Mouse (Mus musculus) hindbrain, embryonic 16.5 days (tissue): ENCODE measurements at regions not wholly inside any gene's neighbourhood (a gene's known extent, or its start where the extent isn't known, plus 50 kb on each side); places are given as distances from the start of the nearest gene placed in this dataset.

Experiments used
- ATAC-seq: fragments of 200-750 bp; cut with Nextera tagmentation; 2 replicates; pipeline ENCODE4 v1.8.0; 2017; ENCODE audit warnings: moderate TSS enrichment, moderate library complexity
- H3K27ac ChIP-seq: fragments of 300-500 bp; sonication (generic); 2 replicates; pipeline ENCODE4 v1.5.1; 2014; ENCODE audit warnings: low read depth, mild to moderate bottlenecking, control low read depth, low read length, moderate library complexity
- H3K27me3 ChIP-seq: fragments of 300-500 bp; sonication (generic); replicated peaks from 2 replicates; pipeline ENCODE4 v1.6.1; 2014; ENCODE audit warnings: low read length; ENCODE audit not compliant: control insufficient read depth, insufficient read depth
- H3K36me3 ChIP-seq: fragments of 300-500 bp; sonication (generic); 2 replicates; pipeline ENCODE4 v1.6.1; 2014; ENCODE audit warnings: mild to moderate bottlenecking, low read length, moderate library complexity, mixed read lengths; ENCODE audit not compliant: control insufficient read depth, insufficient read depth
- H3K4me1 ChIP-seq: fragments of 300-500 bp; sonication (generic); 2 replicates; pipeline ENCODE4 v1.6.1; 2014; ENCODE audit warnings: low read depth, low read length; ENCODE audit not compliant: control insufficient read depth, insufficient read depth
- H3K4me2 ChIP-seq: fragments of 300-500 bp; sonication (generic); 2 replicates; pipeline ENCODE4 v1.6.1; 2014; ENCODE audit warnings: mild to moderate bottlenecking, low read length, control low read depth, moderate library complexity
- H3K4me3 ChIP-seq: fragments of 300-500 bp; sonication (generic); 2 replicates; pipeline ENCODE4 v1.5.1; 2014; ENCODE audit warnings: mild to moderate bottlenecking, low read length, control low read depth, moderate library complexity
- H3K9ac ChIP-seq: fragments of 300-500 bp; sonication (generic); 2 replicates; pipeline ENCODE4 v1.6.1; 2014; ENCODE audit warnings: low read depth, mild to moderate bottlenecking, control low read depth, low read length, moderate library complexity
- H3K9me3 ChIP-seq: fragments of 300-500 bp; sonication (generic); 2 replicates; pipeline ENCODE4 v1.6.1; 2014; ENCODE audit warnings: mild to moderate bottlenecking, low read length, moderate library complexity; ENCODE audit not compliant: control insufficient read depth
- WGBS: fragments of 180-500 bp; shearing (Covaris S2); extraction: QIAGEN DNeasy Blood & Tissue Kit; methylation state at CpG from one replicate; pipeline ENCODE4 v1.1.7; 2014; 5-methylcytosine and 5-hydroxymethylcytosine counted together

GRCm38 (mm10) chr7:136032026-136032425 is 315.9 kb upstream of the Mki67 start:
- no peaks in the 10 kb centered on the region for H3K9me3 ChIP-seq
- WGBS: 74% methylated on average over 6 of the region's 6 CpGs
- no peak overlapping the region for H3K27ac ChIP-seq
- H3K27me3 ChIP-seq: no peaks in the 10 kb centered on the region
- H3K4me3 ChIP-seq: no peak overlapping the region
- ATAC-seq: no peak
- no peaks in the 10 kb centered on the region for H3K36me3 ChIP-seq
- H3K9ac ChIP-seq: no peak overlapping the region
- no peak overlapping the region for H3K4me2 ChIP-seq
- no peaks in the 10 kb centered on the region for H3K4me1 ChIP-seq

- Histone ChIP-seq H3K9me3 (no peaks in the 10 kb centered on the region), H3K27me3 (no peaks in the 10 kb centered on the region), H3K4me1 (no peaks in the 10 kb centered on the region), H3K4me3 (no peak overlapping the region), H3K27ac (no peak overlapping the region), H3K9ac (no peak overlapping the region), H3K36me3 (no peaks in the 10 kb centered on the region), H3K4me2 (no peak overlapping the region)
- 87% methylated on average over 5 of the region's 5 CpGs for WGBS
- no peak for ATAC-seq
These were observed 317.4 kb upstream of the Mki67 start for GRCm38 (mm10) chr7:136033536-136033935.

- 0 out of 2 replicates have a peak, but pooled peaks have one; percentile 20 for ATAC-seq
- H3K4me2 ChIP-seq: no peak overlapping the region
These were observed 319.6 kb upstream of the Mki67 start for GRCm38 (mm10) chr7:136035735-136036134.

GRCm38 (mm10) chr7:136038072-136038471 is 321.9 kb upstream of the Mki67 start:
- Histone ChIP-seq H3K4me2 (no peak overlapping the region), H3K9ac (no peak overlapping the region), H3K9me3 (no peaks in the 10 kb centered on the region), H3K27ac (no peak overlapping the region), H3K4me1 (no peaks in the 10 kb centered on the region), H3K36me3 (no peaks in the 10 kb centered on the region), H3K4me3 (no peak overlapping the region), H3K27me3 (no peaks in the 10 kb centered on the region)
- no peak for ATAC-seq
- WGBS: 54% methylated on average over 5 of the region's 5 CpGs

More at GRCm38 (mm10) chr7:136035735-136036134, 319.6 kb upstream of the Mki67 start:
- Histone ChIP-seq H3K4me3 (no peak overlapping the region), H3K9ac (no peak overlapping the region), H3K27ac (no peak overlapping the region), H3K36me3 (no peaks in the 10 kb centered on the region), H3K27me3 (no peaks in the 10 kb centered on the region), H3K9me3 (no peaks in the 10 kb centered on the region), H3K4me1 (no peaks in the 10 kb centered on the region)
- 45% methylated on average over 7 of the region's 7 CpGs for WGBS

- Histone ChIP-seq H3K27ac (no peak overlapping the region), H3K4me1 (no peaks in the 10 kb centered on the region), H3K9me3 (no peaks in the 10 kb centered on the region), H3K9ac (no peak overlapping the region), H3K4me2 (no peak overlapping the region), H3K27me3 (no peaks in the 10 kb centered on the region), H3K36me3 (no peaks in the 10 kb centered on the region), H3K4me3 (no peak overlapping the region)
- no peak for ATAC-seq
- WGBS: 79% methylated on average over 2 of the region's 2 CpGs
These were observed 322.7 kb upstream of the Mki67 start for GRCm38 (mm10) chr7:136038906-136039305.

- H3K4me1 ChIP-seq: peaks cover 10% of the 10 kb centered on the region
- no peaks in the 10 kb centered on the region for H3K27me3 ChIP-seq
- no peak overlapping the region for H3K4me2 ChIP-seq
- no peak for ATAC-seq
- WGBS: 55% methylated on average over 4 of the region's 4 CpGs
- H3K9me3 ChIP-seq: no peaks in the 10 kb centered on the region
- H3K36me3 ChIP-seq: no peaks in the 10 kb centered on the region
- H3K4me3 ChIP-seq: no peak overlapping the region
- H3K9ac ChIP-seq: no peak overlapping the region
- no peak overlapping the region for H3K27ac ChIP-seq
These were observed 325.8 kb upstream of the Mki67 start for GRCm38 (mm10) chr7:136041921-136042320.

GRCm38 (mm10) chr7:136046645-136047363 is 330.6 kb upstream of the Mki67 start:
- ATAC-seq: peak; percentile 90
- Histone ChIP-seq H3K36me3 (no peaks in the 10 kb centered on the region), H3K9ac (no peak overlapping the region), H3K9me3 (no peaks in the 10 kb centered on the region), H3K4me2 (peak overlapping the region; percentile 29; the same call in 1 of the 2 replicates), H3K27me3 (no peaks in the 10 kb centered on the region), H3K4me3 (no peak overlapping the region), H3K27ac (peak overlapping the region; percentile 78), H3K4me1 (peaks cover 24% of the 10 kb centered on the region)
- 8% methylated on average over 14 of the region's 14 CpGs for WGBS

GRCm38 (mm10) chr7:136047364-136047945 is 331.3 kb upstream of the Mki67 start:
- 17% methylated on average over 7 of the region's 7 CpGs for WGBS
- H3K36me3 ChIP-seq: no peaks in the 10 kb centered on the region
- H3K4me1 ChIP-seq: peaks cover 24% of the 10 kb centered on the region
- H3K27ac ChIP-seq: peak overlapping the region; percentile 78
- no peak overlapping the region for H3K4me3 ChIP-seq
- H3K9ac ChIP-seq: no peak overlapping the region
- H3K4me2 ChIP-seq: peak overlapping the region; percentile 29
- H3K27me3 ChIP-seq: no peaks in the 10 kb centered on the region
- ATAC-seq: peak; percentile 80
- H3K9me3 ChIP-seq: no peaks in the 10 kb centered on the region

- no peaks in the 10 kb centered on the region for H3K9me3 ChIP-seq
- 49% methylated on average over 8 of the region's 8 CpGs for WGBS
- no peak for ATAC-seq
- H3K27me3 ChIP-seq: no peaks in the 10 kb centered on the region
- H3K9ac ChIP-seq: no peak overlapping the region
- H3K4me1 ChIP-seq: peaks cover 24% of the 10 kb centered on the region
- H3K27ac ChIP-seq: no peak overlapping the region; the same call in 1 of the 2 replicates
- H3K36me3 ChIP-seq: no peaks in the 10 kb centered on the region
- H3K4me3 ChIP-seq: no peak overlapping the region
- no peak overlapping the region for H3K4me2 ChIP-seq
These were observed 332.9 kb upstream of the Mki67 start for GRCm38 (mm10) chr7:136048925-136049586.
